Mouse (Mus musculus) CH12.LX (cell line): ENCODE measurements around the gene Ier3. TPM values are rescaled to one million over a fixed set of nuclear protein-coding genes. Genes with fewer than 3 reads are reported as not detected.

Experiments used
- DNase-seq: peaks from one replicate; pipeline ENCODE4 v3.0.0-alpha.2; 2013; ENCODE audit errors: extremely low read depth
- H3K27ac ChIP-seq: 2 replicates; pipeline ENCODE4 v1.5.1; 2012; ENCODE audit warnings: low read depth, mild to moderate bottlenecking, control low read depth, moderate library complexity; ENCODE audit not compliant: insufficient read depth
- H3K27me3 ChIP-seq: replicated peaks from 2 replicates; pipeline ENCODE3; 2012; ENCODE audit warnings: inconsistent platforms
- H3K36me3 ChIP-seq, 2 experiments: replicated peaks in 1 of 2; 2 replicates each; pipeline versions ENCODE3 to v1.6.1; 2012; ENCODE audit warnings: inconsistent platforms in 1 of 2, low read length in 1 of 2, mild to moderate bottlenecking in 1 of 2, mixed read lengths in 1 of 2, moderate library complexity in 1 of 2; ENCODE audit not compliant: control insufficient read depth in 1 of 2, insufficient read depth in 1 of 2
- H3K4me1 ChIP-seq, 2 experiments: 2 replicates each; pipeline ENCODE4 v1.6.1; 2012; ENCODE audit warnings: inconsistent platforms in 1 of 2, moderate library complexity in 1 of 2; ENCODE audit not compliant: insufficient read depth in 2 of 2, control insufficient read depth in 1 of 2
- H3K4me2 ChIP-seq: 2 replicates; pipeline ENCODE4 v1.6.1; 2012; ENCODE audit warnings: low read depth, mild to moderate bottlenecking, control low read depth; ENCODE audit not compliant: poor library complexity, insufficient read depth, severe bottlenecking
- H3K4me3 ChIP-seq, 3 experiments: fragments of 150-350 bp in 1 of 3; sonication (generic) in 1 of 3; replicated peaks in 1 of 3; 2 replicates each; pipeline versions ENCODE3 to v1.5.1; 2011 to 2012; ENCODE audit warnings: low read depth in 2 of 3, low read length in 2 of 3, mild to moderate bottlenecking in 2 of 3, moderate library complexity in 2 of 3, control low read depth in 1 of 3, improper control_type of control experiment in 1 of 3, inconsistent platforms in 1 of 3, mixed read lengths in 1 of 3; ENCODE audit not compliant: poor library complexity in 1 of 3
- H3K79me2 ChIP-seq: replicated peaks from 2 replicates; pipeline ENCODE4 v1.6.1; 2012; ENCODE audit warnings: mild to moderate bottlenecking, moderate library complexity; ENCODE audit not compliant: control insufficient read depth, poor library complexity, insufficient read depth, severe bottlenecking; ENCODE audit errors: extremely low read depth
- H3K9ac ChIP-seq: 2 replicates; pipeline ENCODE4 v1.6.1; 2012; ENCODE audit warnings: low read depth, mild to moderate bottlenecking, control low read depth, moderate library complexity; ENCODE audit not compliant: insufficient read depth
- H3K9me3 ChIP-seq: replicated peaks from 2 replicates; pipeline ENCODE3; 2012; ENCODE audit warnings: low read length, inconsistent platforms, mixed read lengths
- BHLHE40 ChIP-seq: IDR thresholded peaks from 2 replicates; pipeline ENCODE4 v1.6.1; 2011; ENCODE audit warnings: mild to moderate bottlenecking, low read depth, low read length, improper control_type of control experiment
- CHD1 ChIP-seq: IDR thresholded peaks from 2 replicates; pipeline ENCODE4 v1.6.1; 2012; ENCODE audit warnings: low read depth, low read length, improper control_type of control experiment, inconsistent platforms
- CHD2 ChIP-seq: IDR thresholded peaks from 2 replicates; pipeline ENCODE4 v1.6.1; 2011; ENCODE audit warnings: low read length, improper control_type of control experiment
- CTCF ChIP-seq, 2 experiments: IDR thresholded peaks in 1 of 2; conservative IDR thresholded peaks in 1 of 2; 2 replicates each; pipeline ENCODE4 v1.5.1; 2011 to 2012; ENCODE audit warnings: low read depth in 2 of 2, low read length in 2 of 2, improper control_type of control experiment in 1 of 2, inconsistent platforms in 1 of 2, mild to moderate bottlenecking in 1 of 2, moderate library complexity in 1 of 2
- E2F4 ChIP-seq: IDR thresholded peaks from 2 replicates; pipeline ENCODE4 v1.6.1; 2011; ENCODE audit warnings: low read depth, low read length, improper control_type of control experiment; ENCODE audit not compliant: insufficient replicate concordance
- EP300 ChIP-seq: IDR thresholded peaks from 2 replicates; pipeline ENCODE4 v1.6.1; 2011; ENCODE audit warnings: low read length, improper control_type of control experiment
- ETS1 ChIP-seq: conservative IDR thresholded peaks from 2 replicates; pipeline ENCODE4 v1.6.1; 2012; ENCODE audit warnings: low read depth, mild to moderate bottlenecking, inconsistent platforms, low read length, improper control_type of control experiment, moderate library complexity
- IRF4 ChIP-seq: IDR thresholded peaks from 2 replicates; pipeline ENCODE4 v1.6.1; 2014; ENCODE audit warnings: low read depth, mild to moderate bottlenecking, inconsistent platforms, low read length, improper control_type of control experiment
- JUND ChIP-seq: conservative IDR thresholded peaks from 2 replicates; pipeline ENCODE4 v1.6.1; 2011; ENCODE audit warnings: low read depth, low read length, improper control_type of control experiment
- KAT2A ChIP-seq: IDR thresholded peaks from 2 replicates; pipeline ENCODE4 v1.6.1; 2012; ENCODE audit warnings: low read length, improper control_type of control experiment, inconsistent platforms; ENCODE audit not compliant: insufficient replicate concordance
- MAX ChIP-seq: IDR thresholded peaks from 2 replicates; pipeline ENCODE4 v1.6.1; 2011; ENCODE audit warnings: low read length, improper control_type of control experiment
- MEF2A ChIP-seq: IDR thresholded peaks from 2 replicates; pipeline ENCODE4 v1.6.1; 2014; ENCODE audit warnings: low read depth, mild to moderate bottlenecking, inconsistent platforms, low read length, improper control_type of control experiment, borderline replicate concordance
- MXI1 ChIP-seq: IDR thresholded peaks from 2 replicates; pipeline ENCODE4 v1.6.1; 2011; ENCODE audit warnings: mild to moderate bottlenecking, low read depth, low read length, improper control_type of control experiment
- MYC ChIP-seq: IDR thresholded peaks from 2 replicates; pipeline ENCODE4 v1.6.1; 2011; ENCODE audit warnings: low read depth, mild to moderate bottlenecking, improper control_type of control experiment, low read length
- NRF1 ChIP-seq: IDR thresholded peaks from 2 replicates; pipeline ENCODE4 v1.6.1; 2014; ENCODE audit warnings: low read depth, mild to moderate bottlenecking, inconsistent platforms, low read length, improper control_type of control experiment, moderate library complexity
- PAX5 ChIP-seq: IDR thresholded peaks from 2 replicates; pipeline ENCODE4 v1.6.1; 2012; ENCODE audit warnings: low read length, inconsistent platforms, mixed read lengths
- POLR2A ChIP-seq: IDR thresholded peaks from 2 replicates; pipeline ENCODE4 v1.6.1; 2011; ENCODE audit warnings: low read depth, mild to moderate bottlenecking, improper control_type of control experiment, low read length
- POLR2AphosphoS2 ChIP-seq: IDR thresholded peaks from 2 replicates; pipeline ENCODE4 v1.6.1; 2011; ENCODE audit warnings: low read depth, low read length, improper control_type of control experiment
- RCOR1 ChIP-seq: conservative IDR thresholded peaks from 2 replicates; pipeline ENCODE4 v1.6.1; 2012; ENCODE audit warnings: low read depth, mild to moderate bottlenecking, inconsistent platforms, low read length, improper control_type of control experiment
- SIN3A ChIP-seq: IDR thresholded peaks from 2 replicates; pipeline ENCODE4 v1.6.1; 2012; ENCODE audit warnings: low read length, improper control_type of control experiment, inconsistent platforms
- TBP ChIP-seq: conservative IDR thresholded peaks from 2 replicates; pipeline ENCODE4 v1.6.1; 2011; ENCODE audit warnings: low read depth, low read length, improper control_type of control experiment
- UBTF ChIP-seq: IDR thresholded peaks from 2 replicates; pipeline ENCODE4 v1.6.1; 2012; ENCODE audit warnings: low read depth, mild to moderate bottlenecking, inconsistent platforms, low read length, improper control_type of control experiment, moderate library complexity
- USF1 ChIP-seq: IDR thresholded peaks from 2 replicates; pipeline ENCODE4 v1.6.1; 2014; ENCODE audit warnings: low read depth, mild to moderate bottlenecking, inconsistent platforms, low read length, improper control_type of control experiment
- ZMIZ1 ChIP-seq: IDR thresholded peaks from 2 replicates; pipeline ENCODE4 v1.6.1; 2012; ENCODE audit warnings: low read depth, mild to moderate bottlenecking, inconsistent platforms, low read length, improper control_type of control experiment
- dilution Hi-C: fragments of 300-500 bp; cut with MboI; formaldehyde crosslinking; loops from 2 replicates; pipeline ENCODE4 v1.14.3; 2020; ENCODE audit warnings: low sequenced_read_pairs; ENCODE audit not compliant: extremely low pct_unique_long_range_greater_than_20kb, extremely low pct_ligation_motif_present
- in situ Hi-C: fragments of 300-500 bp; cut with MboI; formaldehyde crosslinking; loops from 3 replicates; pipeline ENCODE4 v1.14.3; 2019; ENCODE audit warnings: low sequenced_read_pairs, low pct_ligation_motif_present, low pct_unique_long_range_greater_than_20kb, mixed read lengths
- polyA plus RNA-seq: library from polyadenylated mRNA; unstranded; fragments of >175 nt; gene quantifications from 2 replicates; pipeline ENCODE4 v1.2.1, GENCODE M21; 2012; ENCODE audit warnings: low read depth; ENCODE audit not compliant: insufficient read length
- total RNA-seq, 2 experiments: library from RNA; depleted of rRNA; stranded (reverse); fragments of 300-350 nt in 1 of 2; fragments of >200 nt in 1 of 2; gene quantifications; 2 replicates each; pipeline ENCODE4 v1.2.3; 2012 to 2014

Gene Ier3
- total and polyA plus RNA-seq, 3 experiments = 12.6 to 27.2 (median 15.0) TPM

- no peak overlapping the region for H3K4me2 ChIP-seq
- no peak overlapping the region for H3K4me3 ChIP-seq
- dilution Hi-C loops = no loop called here
- DNase-seq = no peak
- H3K4me1 ChIP-seq = peaks cover 0 to 1% of the 10 kb centered on the region in 2 experiments; a peak in 1 of 4 replicates
- in situ Hi-C loops = no loop called here
- no peaks in the 10 kb centered on the region for H3K36me3 ChIP-seq
- H3K27ac ChIP-seq = no peak overlapping the region
- no peak overlapping the region for H3K9ac ChIP-seq
- H3K9me3 ChIP-seq = no peaks in the 10 kb centered on the region
- TF ChIP-seq BHLHE40 = no peak
- TF ChIP-seq POLR2AphosphoS2 = no peak
- no peak for TF ChIP-seq IRF4
- TF ChIP-seq KAT2A = no peak
- TF ChIP-seq RCOR1 = no peak
- TF ChIP-seq ETS1 = no peak
- no peak for TF ChIP-seq NRF1
- TF ChIP-seq EP300 = no peak
- no peak for TF ChIP-seq MXI1
- no peak for TF ChIP-seq CHD2
- TF ChIP-seq POLR2A = no peak
- no peak for TF ChIP-seq ZMIZ1
- TF ChIP-seq SIN3A = no peak
- no peak for TF ChIP-seq UBTF
- TF ChIP-seq TBP = no peak
- TF ChIP-seq CHD1 = no peak
- no peak for TF ChIP-seq MYC
- no peak for TF ChIP-seq E2F4
- TF ChIP-seq PAX5 = no peak
- no peak for TF ChIP-seq JUND
- no peaks in the 10 kb centered on the region for H3K79me2 ChIP-seq
- no peaks in the 10 kb centered on the region for H3K27me3 ChIP-seq
These were observed 18.5 kb upstream of the Ier3 start for GRCm38 (mm10) chr17:35803020-35803419.

GRCm38 (mm10) chr17:35803858-35804399 lies 17.6 kb upstream of the Ier3 start:
- H3K9me3 ChIP-seq = no peaks in the 10 kb centered on the region
- dilution Hi-C loops = no loop called here
- no peak overlapping the region for H3K4me3 ChIP-seq
- no peak overlapping the region for H3K9ac ChIP-seq
- no peaks in the 10 kb centered on the region for H3K79me2 ChIP-seq
- H3K27ac ChIP-seq = no peak overlapping the region
- H3K36me3 ChIP-seq = no peaks in the 10 kb centered on the region
- no peak for DNase-seq
- peaks cover 0 to 4% of the 10 kb centered on the region in 2 experiments; a peak in 1 of 4 replicates for H3K4me1 ChIP-seq
- H3K4me2 ChIP-seq = no peak overlapping the region
- TF ChIP-seq TBP (no peak), EP300 (no peak), ETS1 (no peak), NRF1 (no peak), MXI1 (no peak), SIN3A (no peak), UBTF (no peak), USF1 (no peak), ZMIZ1 (no peak), MAX (no peak), MEF2A (no peak), CTCF (conservative IDR thresholded peaks at IDR 0.05 in 1 of 2, IDR thresholded peaks at IDR 0.05 in 1 of 2; ENCODE audit: low read depth in 2 of 2, low read length in 2 of 2) (no peak), POLR2A (no peak), CHD1 (no peak)
- TF ChIP-seq, all 38 proteins: peak for 0
- in situ Hi-C loops = no loop called here
- no peaks in the 10 kb centered on the region for H3K27me3 ChIP-seq
